Mouse (Mus musculus) embryo, embryonic 10 days (tissue): Measurements from ENCODE around the gene 2810459M11Rik.

ENCODE experiments used
- DNase-seq: peaks from one replicate; pipeline ENCODE4 v3.0.0-alpha.2; 2015; ENCODE audit warnings: low spot score

The 2810459M11Rik gene

GRCm38 (mm10) chr1:86053198-86053921, 7.7 kb downstream of the 2810459M11Rik start:
- DNase-seq: no peak

GRCm38 (mm10) chr1:86054943-86055342, 9.3 kb downstream of the 2810459M11Rik start:
- DNase-seq: no peak

- no peak for DNase-seq
Measured at GRCm38 (mm10) chr1:86056284-86056683, 10.6 kb downstream of the 2810459M11Rik start.

GRCm38 (mm10) chr1:86058856-86059769, 13.4 kb downstream of the 2810459M11Rik start:
- peak; percentile 94 for DNase-seq

GRCm38 (mm10) chr1:86062523-86062922, 16.9 kb downstream of the 2810459M11Rik start:
- no peak for DNase-seq

- DNase-seq: peak; percentile 97
Measured at GRCm38 (mm10) chr1:86064271-86064991, 18.8 kb downstream of the 2810459M11Rik start, which contains the start of gene Psmd1. TSS of gene Psmd1 (plus strand) at chr1:86064387.

GRCm38 (mm10) chr1:86076565-86076964, 30.9 kb downstream of the 2810459M11Rik start:
- no peak for DNase-seq

GRCm38 (mm10) chr1:86094413-86094812, 48.8 kb downstream of the 2810459M11Rik start:
- no peak for DNase-seq

- DNase-seq: no peak
Measured at GRCm38 (mm10) chr1:86105054-86105453, 59.4 kb downstream of the 2810459M11Rik start.
